Mouse (Mus musculus) heart, postnatal 0 days (tissue): ENCODE measurements around the gene Susd1.

Experiments used
- CTCF ChIP-seq: IDR thresholded peaks from 2 replicates; pipeline ENCODE4 v1.5.1; 2016; ENCODE audit warnings: antibody characterized with exemption, control low read depth, low read depth
- EP300 ChIP-seq: IDR thresholded peaks from 2 replicates; pipeline ENCODE4 v1.6.1; 2016; ENCODE audit warnings: antibody characterized with exemption, low read depth

GRCm38 (mm10) chr4:59444994-59445393 is 6.6 kb upstream of the Susd1 start:
- TF ChIP-seq CTCF, result no peak
- no peak for TF ChIP-seq EP300
